Mouse (Mus musculus) MN1 (cell line): Measurements from ENCODE around the gene BC147527.
A peak's percentile ranks its signal among the peaks of the same experiment; 100 is the strongest.
"Not testable (repeated sequence)": the region's sequence is repeated elsewhere in the genome, so short reads cannot be mapped to it uniquely, and the experiment has no call there.

ENCODE experiments used
- DNase-seq: peaks from one replicate; pipeline ENCODE4 v3.0.0-alpha.2; 2016; ENCODE audit warnings: low spot score

The BC147527 gene

GRCm38 (mm10) chr13:120299991-120300442 is at the start of gene BC147527:
Gene BC147527, plus strand, starts transcription at chr13:120300392.
- DNase-seq: no peak

DNA sequence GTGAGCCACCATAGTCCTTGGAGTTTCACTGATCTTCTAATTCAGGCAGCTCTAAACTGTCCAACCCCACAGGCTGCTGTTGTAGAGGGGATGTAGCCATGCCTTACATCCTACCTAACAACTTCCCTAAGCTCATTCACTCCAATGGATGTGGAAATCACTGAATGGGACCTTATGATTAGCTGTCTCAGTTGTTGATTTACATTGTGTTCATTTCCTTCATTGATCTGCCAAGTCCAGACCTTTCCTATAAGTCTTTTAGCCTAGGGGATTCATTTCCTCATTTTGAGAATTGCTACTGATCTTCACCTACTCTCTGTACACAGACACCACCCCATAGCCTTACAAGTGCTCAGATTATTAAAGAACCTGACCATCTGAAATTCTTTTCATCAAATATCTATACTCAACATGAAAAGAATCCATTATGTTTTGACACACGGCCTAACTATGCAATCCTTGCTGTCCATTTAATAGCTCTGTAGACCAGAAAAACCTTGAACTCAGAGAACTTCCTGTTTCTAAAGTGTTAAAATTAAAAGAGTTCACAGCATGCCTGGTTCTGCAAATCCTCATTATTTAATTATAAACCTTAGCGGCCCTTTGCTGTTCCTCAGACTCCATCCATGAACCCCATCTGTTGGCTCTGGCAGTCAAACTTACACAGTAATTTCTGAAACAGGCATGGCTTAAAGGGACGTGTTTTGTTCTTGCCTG is 48.8 kb upstream of the BC147527 start:
- not testable (repeated sequence) for DNase-seq

GRCm38 (mm10) chr13:120258817-120259658 is 41.2 kb upstream of the BC147527 start:
- not testable (repeated sequence) for DNase-seq

DNA sequence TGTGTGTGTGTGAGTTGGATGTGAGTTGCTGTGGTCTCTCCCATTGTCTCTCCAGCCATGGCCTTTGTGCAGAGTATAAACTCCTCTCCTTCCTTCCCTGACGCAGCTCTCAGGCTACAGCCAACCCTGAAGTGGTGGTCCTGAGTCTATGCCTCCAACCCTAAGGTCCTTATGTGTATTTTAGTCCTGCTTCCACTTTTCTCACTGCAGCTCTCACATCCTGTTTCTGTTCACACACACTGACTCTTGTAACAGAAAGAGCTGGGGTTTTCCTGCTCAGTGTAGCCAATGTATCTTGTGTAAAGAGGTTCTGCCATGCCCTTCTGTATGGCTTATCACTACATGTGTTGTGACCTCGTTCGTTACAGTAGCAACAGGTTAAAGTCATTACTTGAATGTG is 40.5 kb upstream of the BC147527 start:
- DNase-seq: not testable (repeated sequence)

DNA sequence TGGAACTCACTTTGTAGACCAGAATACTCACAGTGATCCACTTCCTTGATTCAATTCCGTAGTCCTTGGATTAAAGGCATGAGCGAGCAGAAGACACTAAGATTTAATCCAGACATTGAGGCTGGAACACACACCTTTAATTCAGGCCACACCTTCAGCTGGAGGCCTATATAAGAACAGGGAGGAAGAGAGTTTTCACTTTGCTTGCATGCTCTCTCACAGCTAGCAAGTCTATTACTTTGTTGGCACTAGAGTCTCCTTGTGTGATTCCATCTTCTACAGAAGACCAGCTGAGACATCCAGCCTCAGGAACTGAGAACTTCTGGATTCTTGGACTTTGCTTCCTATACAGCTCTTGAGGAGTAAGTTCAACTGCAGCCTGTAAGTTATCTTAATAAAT is 37.3 kb upstream of the BC147527 start, which contains the start of gene AF067061:
AF067061 (plus strand) TSS at position 245 of the 400 bp plus-strand sequence.
- not testable (repeated sequence) for DNase-seq

DNA sequence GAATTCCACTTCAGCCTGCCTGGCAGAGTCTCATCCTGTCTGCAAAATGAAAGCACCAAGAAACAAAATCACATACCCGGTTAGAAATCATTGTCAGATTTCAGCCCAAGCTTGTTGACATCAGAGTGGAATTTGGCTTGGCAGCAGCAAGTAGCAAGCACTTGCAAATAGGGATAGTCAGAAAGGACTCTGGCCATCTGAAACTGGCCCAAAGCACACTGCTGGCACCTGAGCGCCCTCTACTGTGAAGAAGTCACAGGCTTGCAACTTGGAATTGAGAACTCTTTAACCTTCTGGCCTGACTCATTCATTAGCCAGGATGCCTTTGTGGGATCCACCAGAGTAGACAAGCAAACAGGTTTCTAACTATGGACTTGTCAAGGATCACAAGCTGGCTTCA is 22.4 kb upstream of the BC147527 start:
- not testable (repeated sequence) for DNase-seq

GRCm38 (mm10) chr13:120278784-120279183 is 21.4 kb upstream of the BC147527 start:
- no peak for DNase-seq

- no peak for DNase-seq
Measured at GRCm38 (mm10) chr13:120299324-120299894, 783 bp upstream of the BC147527 start.

GRCm38 (mm10) chr13:120300853-120301252 is 661 bp downstream of the BC147527 start:
- DNase-seq: no peak

GRCm38 (mm10) chr13:120310749-120311148 is 10.6 kb downstream of the BC147527 start:
- no peak for DNase-seq

GRCm38 (mm10) chr13:120313584-120313983 is 13.4 kb downstream of the BC147527 start:
- no peak for DNase-seq

- DNase-seq: not testable (repeated sequence)
Measured at GRCm38 (mm10) chr13:120316578-120316977, 16.4 kb downstream of the BC147527 start, which contains the start of gene Tcstv3. Gene Tcstv3, plus strand, starts transcription at chr13:120316878.

GRCm38 (mm10) chr13:120320183-120320582 is 20.0 kb downstream of the BC147527 start:
- no peak for DNase-seq

GRCm38 (mm10) chr13:120320721-120321120 is 20.5 kb downstream of the BC147527 start:
- peak; percentile 10 for DNase-seq
